Mouse (Mus musculus): Measurements from ENCODE around the gene Crim1. TPM values are rescaled to one million over a fixed set of nuclear protein-coding genes. Genes with fewer than 3 reads are reported as not detected.

The Crim1 gene
- total RNA-seq, 1 experiment from 2014 or later, result 8.6 TPM

- no peak for ATAC-seq (replicated peaks; ENCODE audit: low read depth, poor library complexity, severe bottlenecking)
Observed at GRCm38 (mm10) chr17:78207246-78207645, 7.2 kb downstream of the Crim1 start.

GRCm38 (mm10) chr17:78208805-78209204 lies 8.8 kb downstream of the Crim1 start:
- ATAC-seq (replicated peaks; ENCODE audit: low read depth, poor library complexity, severe bottlenecking), result no peak

- no peak for ATAC-seq (replicated peaks; ENCODE audit: low read depth, poor library complexity, severe bottlenecking)
Observed at GRCm38 (mm10) chr17:78209646-78210045, 9.6 kb downstream of the Crim1 start.

- ATAC-seq (replicated peaks; ENCODE audit: low read depth, poor library complexity, severe bottlenecking), result no peak
Observed at GRCm38 (mm10) chr17:78211881-78212280, 11.8 kb downstream of the Crim1 start.

- no peak for ATAC-seq (replicated peaks; ENCODE audit: low read depth, poor library complexity, severe bottlenecking)
Observed at GRCm38 (mm10) chr17:78213128-78213527, 13.1 kb downstream of the Crim1 start.

GRCm38 (mm10) chr17:78216526-78216925 lies 16.5 kb downstream of the Crim1 start:
- no peak for ATAC-seq (replicated peaks; ENCODE audit: low read depth, poor library complexity, severe bottlenecking)

- no peak for ATAC-seq (replicated peaks; ENCODE audit: low read depth, poor library complexity, severe bottlenecking)
Observed at GRCm38 (mm10) chr17:78217406-78217805, 17.4 kb downstream of the Crim1 start.

GRCm38 (mm10) chr17:78218506-78219232 lies 18.6 kb downstream of the Crim1 start:
- ATAC-seq (replicated peaks; ENCODE audit: low read depth, poor library complexity, severe bottlenecking), result peak; percentile 52; the same call in 1 of the 2 replicates

- no peak for ATAC-seq (replicated peaks; ENCODE audit: low read depth, poor library complexity, severe bottlenecking)
Observed at GRCm38 (mm10) chr17:78221007-78221642, 21.1 kb downstream of the Crim1 start.

- ATAC-seq (replicated peaks; ENCODE audit: low read depth, poor library complexity, severe bottlenecking), result no peak
Observed at GRCm38 (mm10) chr17:78221860-78222259, 21.8 kb downstream of the Crim1 start.

- ATAC-seq (replicated peaks; ENCODE audit: low read depth, poor library complexity, severe bottlenecking), result no peak
Observed at GRCm38 (mm10) chr17:78223988-78224387, 23.9 kb downstream of the Crim1 start.

- ATAC-seq (replicated peaks; ENCODE audit: low read depth, poor library complexity, severe bottlenecking), result no peak
Observed at GRCm38 (mm10) chr17:78225547-78225946, 25.5 kb downstream of the Crim1 start.

GRCm38 (mm10) chr17:78227211-78227610 lies 27.2 kb downstream of the Crim1 start:
- ATAC-seq (replicated peaks; ENCODE audit: low read depth, poor library complexity, severe bottlenecking), result no peak

GRCm38 (mm10) chr17:78231567-78231966 lies 31.5 kb downstream of the Crim1 start:
- ATAC-seq (replicated peaks; ENCODE audit: low read depth, poor library complexity, severe bottlenecking), result no peak

- ATAC-seq (replicated peaks; ENCODE audit: low read depth, poor library complexity, severe bottlenecking), result no peak
Observed at GRCm38 (mm10) chr17:78232703-78233102, 32.7 kb downstream of the Crim1 start.

- ATAC-seq (replicated peaks; ENCODE audit: low read depth, poor library complexity, severe bottlenecking), result no peak
Observed at GRCm38 (mm10) chr17:78233873-78234272, 33.8 kb downstream of the Crim1 start.

- ATAC-seq (replicated peaks; ENCODE audit: low read depth, poor library complexity, severe bottlenecking), result no peak
Observed at GRCm38 (mm10) chr17:78236126-78236525, 36.1 kb downstream of the Crim1 start.

GRCm38 (mm10) chr17:78237954-78238353 lies 37.9 kb downstream of the Crim1 start:
- no peak for ATAC-seq (replicated peaks; ENCODE audit: low read depth, poor library complexity, severe bottlenecking)

- ATAC-seq (replicated peaks; ENCODE audit: low read depth, poor library complexity, severe bottlenecking), result no peak
Observed at GRCm38 (mm10) chr17:78240161-78240560, 40.1 kb downstream of the Crim1 start.

- ATAC-seq (replicated peaks; ENCODE audit: low read depth, poor library complexity, severe bottlenecking), result no peak
Observed at GRCm38 (mm10) chr17:78241238-78241637, 41.2 kb downstream of the Crim1 start.

- no peak for ATAC-seq (replicated peaks; ENCODE audit: low read depth, poor library complexity, severe bottlenecking)
Observed at GRCm38 (mm10) chr17:78244752-78245151, 44.7 kb downstream of the Crim1 start.

- ATAC-seq (replicated peaks; ENCODE audit: low read depth, poor library complexity, severe bottlenecking), result peak; percentile 5
Observed at GRCm38 (mm10) chr17:78245444-78245843, 45.4 kb downstream of the Crim1 start.
